Mouse (Mus musculus): ENCODE measurements around the gene Jak3. TPM values are rescaled to one million over a fixed set of nuclear protein-coding genes. Genes with fewer than 3 reads are reported as not detected.

Jak3 gene
- 1.5 TPM for polyA plus RNA-seq (2012; fragmentation: generic; extraction: Trizol)

- peak; percentile 69 for TF ChIP-seq POLR2A (IDR thresholded peaks at IDR 0.05; ENCODE audit: insufficient read length, low read depth)
- TF ChIP-seq POLR2AphosphoS2 (IDR thresholded peaks at IDR 0.05; ENCODE audit: insufficient read length, low read depth) = peak; percentile 56
- no peak for TF ChIP-seq CEBPB (IDR thresholded peaks at IDR 0.05; ENCODE audit: insufficient read depth, poor library complexity, severe bottlenecking)
- no peaks in the 10 kb centered on the region for H3K36me3 ChIP-seq (ENCODE audit: control insufficient read depth, insufficient read depth)
- H3K4me3 ChIP-seq = peak within 1 kb of the TSS; percentile 31
- H3K27me3 ChIP-seq (ENCODE audit: control insufficient read depth, insufficient read depth, insufficient read length) = no peaks in the 10 kb centered on the region
- no peaks in the 10 kb centered on the region for H3K79me2 ChIP-seq (ENCODE audit: control insufficient read depth, insufficient read depth)
- peak within 1 kb of the TSS; percentile 68 for H3ac ChIP-seq (ENCODE audit: control insufficient read depth, insufficient read length)
- H3K4me2 ChIP-seq (ENCODE audit: low read depth) = peak within 1 kb of the TSS; percentile 66
These were observed at the start of gene Jak3 for GRCm38 (mm10) chr8:71676020-71676741. Jak3 (plus strand) TSS chr8:71676296.

GRCm38 (mm10) chr8:71626753-71627152 is 49.3 kb upstream of the Jak3 start:
- Histone ChIP-seq H3K4me2 (ENCODE audit: low read depth) (no peak overlapping the region), H3K36me3 (ENCODE audit: control insufficient read depth, insufficient read depth) (peaks cover 27% of the 10 kb centered on the region), H3K27me3 (ENCODE audit: control insufficient read depth, insufficient read depth, insufficient read length) (no peaks in the 10 kb centered on the region), H3ac (ENCODE audit: control insufficient read depth, insufficient read length) (no peak overlapping the region), H3K79me2 (ENCODE audit: control insufficient read depth, insufficient read depth) (no peaks in the 10 kb centered on the region), H3K4me3 (no peak overlapping the region)
- no peak for TF ChIP-seq USF1 (IDR thresholded peaks at IDR 0.05; ENCODE audit: low read depth)
- no peak for TF ChIP-seq SRF (IDR thresholded peaks at IDR 0.05; ENCODE audit: control insufficient read depth, insufficient read length, low read depth)
- no peak for TF ChIP-seq POLR2A (IDR thresholded peaks at IDR 0.05; ENCODE audit: insufficient read length, low read depth)
- no peak for TF ChIP-seq E2F4 (IDR thresholded peaks at IDR 0.05; ENCODE audit: insufficient read depth)
- no peak for TF ChIP-seq CEBPB (IDR thresholded peaks at IDR 0.05; ENCODE audit: insufficient read depth, poor library complexity, severe bottlenecking)
- no peak for TF ChIP-seq TCF12 (IDR thresholded peaks at IDR 0.05; ENCODE audit: insufficient read depth, poor library complexity, severe bottlenecking)
- no peak for TF ChIP-seq MAX (IDR thresholded peaks at IDR 0.05; ENCODE audit: low read depth)

DNA sequence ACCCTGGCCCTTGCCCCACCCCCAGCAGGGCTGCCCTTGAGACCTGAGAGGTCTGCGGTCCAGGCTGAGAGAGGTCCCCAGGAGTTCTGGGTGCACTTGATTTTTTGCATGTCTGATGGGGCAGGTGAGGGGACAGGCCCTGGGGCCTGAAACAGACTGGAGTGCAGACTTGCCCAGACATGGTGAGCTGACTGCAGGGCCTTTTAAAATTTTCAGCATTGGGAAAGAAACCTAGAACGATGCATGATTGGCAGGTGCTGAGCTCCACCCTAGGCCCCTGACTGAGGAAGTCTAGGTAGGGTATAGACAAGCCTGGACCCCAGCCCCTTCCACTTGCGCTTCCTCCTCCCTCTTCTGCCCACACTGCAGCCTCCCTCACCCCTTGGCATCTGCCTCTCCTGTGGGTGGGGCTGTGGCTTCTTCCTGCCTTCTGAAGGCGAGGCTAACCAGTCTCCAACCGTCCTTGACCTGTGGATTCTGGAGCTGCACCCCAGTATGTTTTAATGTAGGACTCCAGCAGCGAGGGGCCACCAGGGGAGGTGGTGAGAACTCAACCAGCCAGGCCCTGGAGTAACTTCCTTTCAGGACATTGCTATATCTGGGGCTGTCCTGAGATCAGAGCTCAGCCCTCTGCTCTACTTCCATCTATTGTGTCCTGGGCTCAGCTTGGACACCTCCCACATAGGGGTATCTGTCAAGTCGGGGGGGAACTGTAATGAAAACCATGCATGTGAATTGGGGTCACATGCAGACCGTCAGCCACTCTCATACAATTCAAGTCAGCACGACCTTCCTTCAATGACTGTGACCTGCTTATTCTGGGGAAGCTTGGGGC is 48.6 kb upstream of the Jak3 start:
- Histone ChIP-seq H3K27me3 (ENCODE audit: control insufficient read depth, insufficient read depth, insufficient read length) (no peaks in the 10 kb centered on the region), H3ac (ENCODE audit: control insufficient read depth, insufficient read length) (no peak overlapping the region), H3K79me2 (ENCODE audit: control insufficient read depth, insufficient read depth) (no peaks in the 10 kb centered on the region), H3K4me2 (ENCODE audit: low read depth) (no peak overlapping the region), H3K4me3 (no peak overlapping the region), H3K36me3 (ENCODE audit: control insufficient read depth, insufficient read depth) (peaks cover 20% of the 10 kb centered on the region)
- TF ChIP-seq REST (IDR thresholded peaks at IDR 0.05; ENCODE audit: insufficient read depth, insufficient read length) = no peak
- TF ChIP-seq POLR2AphosphoS2 (IDR thresholded peaks at IDR 0.05; ENCODE audit: insufficient read length, low read depth) = peak; percentile 8

DNA sequence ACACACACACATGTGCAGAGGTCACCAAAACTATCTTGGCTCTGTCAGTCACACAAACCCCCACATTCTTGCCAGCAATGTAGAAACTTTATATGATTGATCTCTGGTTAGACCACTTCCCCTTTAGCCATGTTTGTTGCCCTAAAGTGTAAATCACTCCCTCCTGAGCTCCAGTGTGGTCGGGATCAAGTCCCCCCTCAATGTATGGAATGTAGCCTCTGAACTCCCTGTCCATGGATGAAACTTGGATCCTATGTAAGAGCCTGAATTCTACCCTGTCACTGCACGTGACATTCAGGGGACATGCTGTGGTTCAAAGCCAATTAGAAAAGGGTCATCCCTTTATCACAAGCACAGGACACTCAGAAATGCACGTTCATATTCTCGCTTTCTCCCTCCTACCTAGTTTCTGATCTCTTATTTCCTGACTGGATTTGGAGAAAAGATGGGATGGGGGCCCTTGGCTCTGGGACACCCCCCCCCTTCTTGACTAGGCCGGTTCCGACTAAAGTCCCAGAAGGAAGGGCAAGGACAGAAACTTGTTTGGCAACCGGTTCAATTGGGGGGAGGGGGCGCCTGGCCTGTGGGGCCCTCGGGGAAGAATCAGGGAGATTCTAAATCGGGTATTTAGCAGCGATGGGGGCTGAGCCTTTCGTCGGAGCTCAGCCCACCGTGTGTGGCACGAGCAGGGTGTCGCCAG is 47.5 kb upstream of the Jak3 start:
- TF ChIP-seq MYOD1 (IDR thresholded peaks at IDR 0.05; ENCODE audit: control insufficient read depth in 1 of 3, insufficient read length in 2 of 3, low read depth in 2 of 3) (peak in 1 of 3 experiments; percentile 33), TCF12 (IDR thresholded peaks at IDR 0.05; ENCODE audit: insufficient read depth, poor library complexity, severe bottlenecking) (no peak)
- H3K4me2 ChIP-seq (ENCODE audit: low read depth) = peak overlapping the region; percentile 93
- H3K27me3 ChIP-seq (ENCODE audit: control insufficient read depth, insufficient read depth, insufficient read length) = no peaks in the 10 kb centered on the region
- H3K4me3 ChIP-seq = peak overlapping the region; percentile 18
- H3ac ChIP-seq (ENCODE audit: control insufficient read depth, insufficient read length) = peak overlapping the region; percentile 10
- H3K36me3 ChIP-seq (ENCODE audit: control insufficient read depth, insufficient read depth) = peaks cover 10% of the 10 kb centered on the region
- no peaks in the 10 kb centered on the region for H3K79me2 ChIP-seq (ENCODE audit: control insufficient read depth, insufficient read depth)

DNA sequence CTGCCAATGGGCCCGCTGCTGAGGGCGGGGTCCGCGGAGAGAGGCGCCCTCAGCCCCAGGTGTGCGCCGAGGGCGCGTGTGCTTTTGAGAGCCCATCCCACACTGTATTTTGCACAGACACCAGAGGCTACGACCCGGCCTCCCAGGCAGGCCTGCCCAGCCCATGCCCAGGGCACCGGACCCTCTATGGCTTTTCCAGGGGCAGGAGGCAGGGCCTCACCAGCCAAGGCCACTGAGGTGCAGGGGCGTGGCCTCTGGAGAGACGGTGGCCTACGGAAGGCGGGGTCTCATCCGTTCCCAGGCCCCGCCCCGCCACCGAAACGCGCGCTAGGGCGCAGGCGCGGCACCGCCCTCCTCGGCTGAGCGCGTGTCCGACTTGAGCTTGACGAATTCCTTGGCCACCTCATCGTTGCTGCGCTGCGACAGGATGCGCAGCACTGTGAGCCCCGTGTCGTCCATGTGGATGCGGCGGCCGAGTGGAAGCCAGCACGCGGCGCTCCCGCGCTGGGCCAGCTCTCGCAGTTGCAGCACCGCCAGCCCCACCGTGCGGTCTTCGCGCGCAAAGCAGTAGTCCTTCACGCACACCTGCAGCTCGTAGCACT is 46.9 kb upstream of the Jak3 start:
- peak overlapping the region; percentile 10 for H3ac ChIP-seq (ENCODE audit: control insufficient read depth, insufficient read length)
- H3K36me3 ChIP-seq (ENCODE audit: control insufficient read depth, insufficient read depth) = peaks cover 3% of the 10 kb centered on the region
- H3K4me3 ChIP-seq = peak overlapping the region; percentile 18
- no peaks in the 10 kb centered on the region for H3K79me2 ChIP-seq (ENCODE audit: control insufficient read depth, insufficient read depth)
- no peaks in the 10 kb centered on the region for H3K27me3 ChIP-seq (ENCODE audit: control insufficient read depth, insufficient read depth, insufficient read length)
- TF ChIP-seq POLR2A (IDR thresholded peaks at IDR 0.05; ENCODE audit: insufficient read length, low read depth) = peak; percentile 87
- TF ChIP-seq MYOG (IDR thresholded peaks at IDR 0.05; ENCODE audit: control insufficient read depth in 1 of 3, insufficient read depth in 1 of 3, insufficient read length in 2 of 3, low read depth in 2 of 3) = no peak
- TF ChIP-seq POLR2AphosphoS2 (IDR thresholded peaks at IDR 0.05; ENCODE audit: insufficient read length, low read depth) = peak; percentile 73
- no peak for TF ChIP-seq TCF3 (IDR thresholded peaks at IDR 0.05; ENCODE audit: insufficient read length, low read depth)
- peak overlapping the region; percentile 93 for H3K4me2 ChIP-seq (ENCODE audit: low read depth)

Measured in myocyte (in vitro differentiated cells).